Mouse (Mus musculus) left cerebral cortex, adult 18-20 months (tissue): ENCODE measurements around the gene Abcb10. TPM values are rescaled to one million over a fixed set of nuclear protein-coding genes. Genes with fewer than 3 reads are reported as not detected.
A peak's percentile ranks its signal among the peaks of the same experiment; 100 is the strongest.
"Not testable (repeated sequence)": the region's sequence is repeated elsewhere in the genome, so short reads cannot be mapped to it uniquely, and the experiment has no call there.

Source experiments
- DNase-seq, 2 experiments: peaks; one replicate each; pipeline ENCODE4 v3.0.0; 2021 to 2022; ENCODE audit warnings: low spot score in 2 of 2, mixed read lengths in 1 of 2
- long read RNA-seq, 2 experiments: library from polyadenylated mRNA; stranded (forward); transcript quantifications; one replicate each; pipeline ENCODE4 v2.0.0; 2021
- total RNA-seq, 2 experiments: library from RNA; stranded (reverse); gene quantifications; 2 replicates each; pipeline ENCODE4 v1.2.3; 2021

The Abcb10 gene
- 10 to 100 TPM; 17.3 to 20.1 TPM for total RNA-seq
- long read RNA-seq, experiment 1, full-length matches to known transcripts, result 10 of 28 reads
- long read RNA-seq, experiment 1, partial matches to known transcripts, result 1 of 28 reads
- long read RNA-seq, experiment 1, other reads (novel, unspliced or antisense), result 17 of 28 reads
- long read RNA-seq, experiment 2, full-length matches to known transcripts, result 10 of 23 reads
- long read RNA-seq, experiment 2, partial matches to known transcripts, result 4 of 23 reads
- long read RNA-seq, experiment 2, other reads (novel, unspliced or antisense), result 9 of 23 reads

- DNase-seq, result peak; percentile 62 to 75
Measured at GRCm38 (mm10) chr8:123982826-123983400, at the start of gene Abcb10. TSS of gene Abcb10 (minus strand) at chr8:123983122.

GRCm38 (mm10) chr8:124027831-124028230 is 44.9 kb upstream of the Abcb10 start:
- no peak for DNase-seq

DNA sequence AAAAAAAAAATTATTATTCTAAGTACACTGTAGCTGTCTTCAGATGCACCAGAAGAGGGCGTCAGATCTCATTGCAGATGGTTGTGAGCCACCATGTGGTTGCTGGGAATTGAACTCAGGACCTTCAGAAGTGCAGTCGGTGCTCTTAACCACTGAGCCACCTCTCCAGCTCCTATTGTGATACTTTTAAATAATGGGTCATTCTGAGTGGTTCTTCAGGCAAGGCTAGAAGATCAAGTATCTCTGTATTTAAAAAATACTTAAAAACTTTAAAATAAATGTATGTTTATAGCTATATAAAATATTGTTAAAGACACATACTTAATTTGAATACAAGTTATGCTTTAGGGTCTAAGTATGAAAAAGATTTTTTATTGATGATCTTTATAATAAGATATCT is 43.3 kb upstream of the Abcb10 start:
- DNase-seq, result not testable (repeated sequence)

- peak; percentile 92 to 94 for DNase-seq
Measured at GRCm38 (mm10) chr8:124021237-124022227, 38.6 kb upstream of the Abcb10 start, which contains the start of the genes Taf5l and Urb2. TSS of gene Taf5l (minus strand) at chr8:124021397. TSS of gene Urb2 (plus strand) at chr8:124021508.

GRCm38 (mm10) chr8:124020439-124021236 is 37.7 kb upstream of the Abcb10 start:
- DNase-seq, result peak; percentile 11 to 21

DNA sequence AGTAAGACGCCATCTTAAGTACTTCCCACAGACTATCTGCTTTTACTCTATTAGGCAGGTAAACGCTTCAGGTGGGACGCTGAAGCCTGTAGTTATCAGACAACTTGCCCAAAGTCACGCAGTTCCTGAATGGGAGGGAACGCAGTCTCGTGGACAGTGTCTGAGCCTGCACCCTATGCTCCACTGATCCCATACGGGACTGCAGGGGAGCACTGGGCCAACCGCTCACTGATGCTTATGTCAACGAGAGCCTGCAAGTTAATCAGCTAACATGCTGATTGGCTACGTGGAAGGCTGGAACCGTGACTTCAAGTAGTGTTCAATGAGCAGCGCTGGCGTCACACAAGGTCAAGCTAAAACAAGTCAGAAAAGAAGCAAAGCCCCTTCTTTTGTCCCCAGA is 36.9 kb upstream of the Abcb10 start:
- no peak for DNase-seq

- no peak for DNase-seq
Measured at GRCm38 (mm10) chr8:124014751-124015150, 31.8 kb upstream of the Abcb10 start.

DNA sequence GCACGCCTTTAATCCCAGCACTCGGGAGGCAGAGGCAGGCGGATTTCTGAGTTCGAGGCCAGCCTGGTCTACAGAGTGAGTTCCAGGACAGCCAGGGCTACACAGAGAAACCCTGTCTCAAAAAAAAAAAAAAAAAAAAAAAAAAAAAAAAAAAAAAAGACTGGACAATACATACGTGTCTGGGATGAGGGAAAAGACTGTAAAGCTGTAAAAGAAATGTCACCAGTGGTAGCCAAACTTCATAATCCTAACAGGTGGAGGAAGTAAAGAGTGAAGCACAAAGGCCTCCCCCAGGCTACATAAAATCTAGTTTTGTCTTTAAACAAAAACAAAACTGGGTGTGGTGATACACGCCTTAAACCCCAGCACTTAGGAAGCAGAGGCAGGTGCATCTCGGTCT is 31.4 kb upstream of the Abcb10 start:
- DNase-seq, result not testable (repeated sequence)

GRCm38 (mm10) chr8:124011989-124012586 is 29.2 kb upstream of the Abcb10 start:
- DNase-seq, result no peak

GRCm38 (mm10) chr8:124011580-124011979 is 28.7 kb upstream of the Abcb10 start:
- no peak for DNase-seq

- DNase-seq, result no peak
Measured at GRCm38 (mm10) chr8:124007829-124008228, 24.9 kb upstream of the Abcb10 start.

DNA sequence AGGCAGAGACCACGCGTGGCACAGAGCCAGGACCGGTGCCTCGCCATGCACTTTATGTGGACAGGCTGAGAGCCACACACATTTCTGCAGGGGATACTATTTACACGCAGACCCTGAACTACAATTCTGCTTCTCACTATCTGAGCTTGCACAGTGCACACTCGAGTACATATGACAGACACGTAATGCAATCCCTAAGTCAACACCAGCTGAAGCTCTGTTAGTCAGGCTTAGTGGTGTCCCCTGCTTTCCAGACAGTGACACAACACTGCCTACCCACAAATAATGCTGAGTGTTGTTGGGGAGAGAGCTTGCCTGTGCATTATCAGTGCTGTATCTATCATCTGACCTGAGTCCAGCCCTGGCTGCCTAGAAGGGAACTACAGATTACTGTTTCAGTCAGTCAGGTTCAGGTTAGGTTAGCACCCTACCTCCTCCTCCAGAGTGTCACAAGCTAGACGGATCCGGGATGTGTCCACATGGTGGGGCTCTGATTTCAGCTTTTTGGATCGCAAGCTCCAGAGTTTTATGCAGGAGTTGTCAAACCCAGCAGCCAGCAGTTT is 19.7 kb upstream of the Abcb10 start:
- DNase-seq, result no peak

- DNase-seq, result no peak
Measured at GRCm38 (mm10) chr8:123999568-123999967, 16.6 kb upstream of the Abcb10 start.

DNA sequence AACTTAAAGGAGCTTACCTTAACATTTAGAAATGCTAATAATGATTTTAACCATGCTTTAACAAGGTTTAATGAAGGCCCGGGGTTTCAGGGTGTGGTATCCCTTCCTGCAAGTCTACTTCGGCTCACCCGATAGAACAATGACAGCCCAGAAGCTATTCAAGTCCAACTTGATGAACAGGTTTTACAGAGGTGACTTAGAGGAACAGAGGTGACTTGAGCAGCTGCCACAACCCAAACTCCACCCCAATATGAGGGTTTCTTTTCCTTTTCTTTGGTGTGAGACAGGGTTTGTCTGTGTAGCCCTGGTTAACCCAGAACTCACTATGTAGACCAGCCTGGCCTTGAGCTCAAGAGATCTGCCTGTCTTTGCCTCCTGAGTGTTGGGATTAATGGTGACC is 11.1 kb upstream of the Abcb10 start:
- no peak for DNase-seq

GRCm38 (mm10) chr8:123993597-123993996 is 10.7 kb upstream of the Abcb10 start:
- no peak for DNase-seq

GRCm38 (mm10) chr8:123992587-123992986 is 9.7 kb upstream of the Abcb10 start:
- DNase-seq, result no peak

GRCm38 (mm10) chr8:123990277-123991049 is 7.5 kb upstream of the Abcb10 start:
- no peak for DNase-seq

DNA sequence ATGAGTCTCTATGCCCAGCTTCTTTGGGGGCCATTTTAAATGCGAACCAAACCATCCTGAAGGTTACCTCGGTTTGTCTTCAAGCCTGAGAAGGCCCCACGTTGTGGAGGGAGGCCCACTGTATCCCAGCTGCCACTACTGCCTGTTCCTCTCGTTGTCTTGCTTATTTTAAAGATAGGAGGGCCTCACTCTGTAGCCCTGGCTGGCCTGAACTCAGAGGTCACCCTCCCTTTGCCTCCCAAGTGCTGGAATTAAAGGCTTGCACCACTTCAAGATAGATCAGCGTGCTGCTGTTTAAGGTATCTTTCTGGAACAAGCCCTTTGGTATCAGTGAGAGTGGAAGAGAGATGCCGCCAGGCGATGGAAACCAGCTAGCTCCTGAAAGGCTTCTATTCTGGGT is 6.2 kb upstream of the Abcb10 start:
- DNase-seq, result no peak

DNA sequence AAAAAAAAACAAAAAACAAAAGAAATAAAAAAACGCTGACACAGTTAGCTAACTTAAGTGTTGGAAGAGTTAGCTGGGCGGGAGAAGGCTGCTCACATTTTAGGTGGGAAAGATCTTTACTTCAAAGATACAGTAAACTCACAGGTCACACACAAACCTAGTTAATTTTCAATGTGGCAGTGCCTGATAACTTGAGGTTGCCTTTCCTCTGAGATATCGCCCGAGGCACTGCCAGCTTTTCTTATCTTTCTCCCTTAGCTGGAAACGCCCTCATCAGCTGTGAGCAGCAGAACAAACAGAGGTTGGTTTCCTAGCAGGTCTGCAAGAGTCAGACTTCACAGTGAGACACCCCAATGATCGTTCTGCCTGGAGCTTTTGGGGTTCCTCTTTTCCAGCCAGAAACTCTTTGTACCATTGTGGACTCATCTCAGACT is 5.7 kb upstream of the Abcb10 start:
- DNase-seq, result no peak
